In the genomic region with DNA sequence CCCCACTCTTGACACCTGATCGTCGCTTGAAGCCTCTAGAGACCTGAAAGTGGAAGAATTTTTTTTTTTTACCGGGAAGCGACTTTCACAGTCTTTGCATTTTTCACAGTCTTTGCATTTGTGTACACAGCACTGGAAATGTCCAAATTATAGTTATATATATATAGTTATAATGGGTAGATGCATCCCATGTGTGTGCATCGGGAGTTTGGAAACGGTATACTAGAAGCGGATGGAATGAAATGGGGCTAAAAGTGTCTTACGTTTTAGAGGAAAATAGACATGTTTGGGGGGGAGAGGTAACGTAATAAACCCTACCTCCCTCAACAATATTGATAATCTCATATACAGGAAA, we compare ENCODE assay signal across 8 mouse cellular contexts. TPM values are rescaled to one million over a fixed set of nuclear protein-coding genes. Genes with fewer than 3 reads are reported as not detected.
A peak's percentile ranks its signal among the peaks of the same experiment; 100 is the strongest.
DNase-seq lines count a peak whose midpoint lies in the region; ATAC-seq and TF ChIP-seq lines count a peak whose summit lies in the region.

No protein-coding gene starts in this region.

- H3K4me1 ChIP-seq in heart, embryonic 15.5 days (replicated peaks), result peaks cover 21% of the 10 kb centered on the region
- peaks cover 4 to 23% of the 10 kb centered on the region in 2 experiments for H3K4me1 ChIP-seq in MEL (ENCODE audit: control insufficient read depth in 1 of 2, insufficient read depth in 2 of 2, low read length in 2 of 2)
- peaks cover 18% of the 10 kb centered on the region for H3K4me1 ChIP-seq in forebrain, postnatal 0 days (ENCODE audit: insufficient read depth)
- H3K4me1 ChIP-seq in liver, postnatal 0 days (ENCODE audit: insufficient read depth), result peaks cover 16% of the 10 kb centered on the region

- peak overlapping the region; percentile 96; the same call in 1 of the 2 replicates for H3K9ac ChIP-seq in heart, embryonic 15.5 days
- H3K9ac ChIP-seq in MEL (ENCODE audit: control insufficient read depth, low read depth, low read length, poor library complexity, severe bottlenecking), result peak overlapping the region; percentile 80
- H3K9ac ChIP-seq in forebrain, postnatal 0 days, result peak overlapping the region; percentile 96
- H3K9ac ChIP-seq in liver, postnatal 0 days (replicated peaks), result peak overlapping the region; percentile 94

- no peak for DNase-seq in heart, postnatal 14 days
- no peak for DNase-seq in MEL (ENCODE audit: low read depth, low spot score)
- no peak for DNase-seq in forebrain, postnatal 0 days
- no peak for DNase-seq in liver, postnatal 0 days
- DNase-seq in adrenal gland, adult 2 months, result no peak
- DNase-seq in gastrocnemius, postnatal 25 days, result no peak
- DNase-seq in adrenal gland, adult 8-10 months, result no peak

- H3K79me2 ChIP-seq in MEL (ENCODE audit: control insufficient read depth, insufficient read depth, low read length, poor library complexity), result peaks cover 30% of the 10 kb centered on the region

- no peak for TF ChIP-seq RAD21 in MEL (IDR thresholded peaks at IDR 0.05; ENCODE audit: low read depth, low read length)

- peak overlapping the region; percentile 97 for H3K4me3 ChIP-seq in heart, embryonic 15.5 days
- peak overlapping the region; percentile 23 to 51 for H3K4me3 ChIP-seq in MEL (ENCODE audit: control insufficient read depth in 1 of 2, insufficient read depth in 1 of 2, low read depth in 2 of 2, low read length in 2 of 2)
- peak overlapping the region; percentile 96 for H3K4me3 ChIP-seq in forebrain, postnatal 0 days (ENCODE audit: low read depth, low read length)
- peak overlapping the region; percentile 82 for H3K4me3 ChIP-seq in liver, postnatal 0 days (ENCODE audit: low read depth, low read length)

- no peak for TF ChIP-seq POLR2A in MEL (IDR thresholded peaks at IDR 0.05; ENCODE audit: control insufficient read depth in 1 of 2, insufficient read depth in 1 of 2, low read depth in 1 of 2, low read length in 2 of 2, poor library complexity in 1 of 2)

- intact Hi-C loops in heart, postnatal 14 days (cut with DNase I), result loop anchor here (5.0 kb wide), 1 partner anchor 85 kb away; a partner anchor contains a TSS

- no peak for ATAC-seq in heart, embryonic 15.5 days (replicated peaks; ENCODE audit: insufficient number of reproducible peaks, insufficient read depth, low FRiP score, low read depth)
- ATAC-seq in forebrain, postnatal 0 days, result peak; percentile 0; the same call in 1 of the 2 replicates
- no peak for ATAC-seq in liver, postnatal 0 days

- H3K27ac ChIP-seq in heart, embryonic 15.5 days, result peak overlapping the region; percentile 98; the same call in 1 of the 2 replicates
- peak overlapping the region; percentile 92 for H3K27ac ChIP-seq in MEL (ENCODE audit: control insufficient read depth, low read depth, low read length)
- peak overlapping the region; percentile 93 for H3K27ac ChIP-seq in forebrain, postnatal 0 days (ENCODE audit: low read depth, low read length)
- no peak overlapping the region for H3K27ac ChIP-seq in liver, postnatal 0 days (ENCODE audit: low read depth)

- H3K27me3 ChIP-seq in heart, embryonic 15.5 days, result no peaks in the 10 kb centered on the region
- no peaks in the 10 kb centered on the region for H3K27me3 ChIP-seq in MEL (ENCODE audit: control insufficient read depth in 1 of 2, insufficient read depth in 2 of 2, low read length in 2 of 2)
- no peaks in the 10 kb centered on the region for H3K27me3 ChIP-seq in forebrain, postnatal 0 days (ENCODE audit: insufficient read depth, low read length)
- H3K27me3 ChIP-seq in liver, postnatal 0 days (ENCODE audit: insufficient read depth, low read length), result no peaks in the 10 kb centered on the region

- no peaks in the 10 kb centered on the region for H3K36me3 ChIP-seq in heart, embryonic 15.5 days
- H3K36me3 ChIP-seq in MEL (ENCODE audit: control insufficient read depth in 1 of 2, insufficient read depth in 2 of 2, low read length in 2 of 2), result peaks cover 0 to 40% of the 10 kb centered on the region in 2 experiments; a peak in 2 of 4 replicates
- H3K36me3 ChIP-seq in forebrain, postnatal 0 days (ENCODE audit: insufficient read depth), result no peaks in the 10 kb centered on the region
- H3K36me3 ChIP-seq in liver, postnatal 0 days (replicated peaks; ENCODE audit: insufficient read depth, low read length), result no peaks in the 10 kb centered on the region

- WGBS in heart, embryonic 15.5 days, result 30% methylated on average over 9 of the region's 9 CpGs
- WGBS in forebrain, postnatal 0 days, result 26% methylated on average over 9 of the region's 9 CpGs
- WGBS in liver, postnatal 0 days (ENCODE audit: insufficient replicate concordance), result 29% methylated on average over 9 of the region's 9 CpGs

- peak overlapping the region; percentile 82 for H3K4me2 ChIP-seq in heart, embryonic 15.5 days
- peak overlapping the region; percentile 76 for H3K4me2 ChIP-seq in forebrain, postnatal 0 days (ENCODE audit: low read depth)
- peak overlapping the region; percentile 83 for H3K4me2 ChIP-seq in liver, postnatal 0 days (ENCODE audit: low read depth, low read length)

- no peak for TF ChIP-seq EP300 in MEL (IDR thresholded peaks at IDR 0.05; ENCODE audit: low read depth in 1 of 2, low read length in 2 of 2)
- no peak for TF ChIP-seq EP300 in liver, postnatal 0 days (IDR thresholded peaks at IDR 0.05; ENCODE audit: low read depth)

- no peak for TF ChIP-seq CTCF in MEL (IDR thresholded peaks at IDR 0.05 in 2 of 3, conservative IDR thresholded peaks at IDR 0.05 in 1 of 3; ENCODE audit: control insufficient read depth in 1 of 3, insufficient read depth in 1 of 3, low read depth in 2 of 3, low read length in 3 of 3, poor library complexity in 1 of 3, severe bottlenecking in 1 of 3)
- TF ChIP-seq CTCF in forebrain, postnatal 0 days (IDR thresholded peaks at IDR 0.05; ENCODE audit: low read depth), result no peak
- no peak for TF ChIP-seq CTCF in liver, postnatal 0 days (IDR thresholded peaks at IDR 0.05; ENCODE audit: low read depth)

- 0 out of 2 replicates have a peak, but pooled peaks cover 4% of the 10 kb centered on the region for H3K9me3 ChIP-seq in heart, embryonic 15.5 days (replicated peaks)
- no peaks in the 10 kb centered on the region for H3K9me3 ChIP-seq in MEL (replicated peaks; ENCODE audit: insufficient read depth, low read length)
- no peaks in the 10 kb centered on the region for H3K9me3 ChIP-seq in forebrain, postnatal 0 days (ENCODE audit: low read length)
- peaks cover 16% of the 10 kb centered on the region for H3K9me3 ChIP-seq in liver, postnatal 0 days (ENCODE audit: low read length)

TF ChIP-seq in MEL, 35 proteins besides CTCF, POLR2A, EP300 and RAD21:
- TF ChIP-seq CHD1 (IDR thresholded peaks at IDR 0.05; ENCODE audit: low read depth, low read length) (no peak), GABPA (IDR thresholded peaks at IDR 0.05; ENCODE audit: low read depth, low read length) (no peak), UBTF (IDR thresholded peaks at IDR 0.05; ENCODE audit: borderline replicate concordance, insufficient read depth, low read depth, low read length) (no peak), MYB (IDR thresholded peaks at IDR 0.05; ENCODE audit: low read depth, low read length) (no peak), ZNF384 (IDR thresholded peaks at IDR 0.05; ENCODE audit: low read depth, low read length) (no peak), NRF1 (IDR thresholded peaks at IDR 0.05; ENCODE audit: insufficient read depth, low read depth, low read length, poor library complexity, severe bottlenecking) (no peak), ZC3H11A (IDR thresholded peaks at IDR 0.05; ENCODE audit: low read depth, low read length) (no peak), KAT2A (conservative IDR thresholded peaks at IDR 0.05; ENCODE audit: low read depth, low read length) (no peak), ELF1 (IDR thresholded peaks at IDR 0.05; ENCODE audit: low read depth, low read length) (no peak), MYC (IDR thresholded peaks at IDR 0.05; ENCODE audit: low read depth, low read length) (no peak), TCF12 (IDR thresholded peaks at IDR 0.05; ENCODE audit: low read depth, low read length) (no peak), RCOR1 (IDR thresholded peaks at IDR 0.05; ENCODE audit: low read depth, low read length) (no peak)

RNA-seq across cellular contexts. Expression of a gene that starts 0.4 kb away (rescaled TPM):
- polyA plus RNA-seq in heart, embryonic 15.5 days (2015; fragmentation: Nextera tagmentation; extraction: Ambion mirVana), result 31.7 and 38.0 TPM in 2 replicates
- total RNA-seq in heart, postnatal 14 days (2021), result 10 to 100 TPM; 28.4 to 28.6 TPM
- total RNA-seq in MEL (2012; rRNA removed), result 27.2 and 34.0 TPM in 2 replicates
- 100 to 1,000 TPM in 1 of 2 experiments, 10 to 100 TPM in 1; 86.4 to 128 TPM for polyA plus RNA-seq in MEL (2012; ENCODE audit: insufficient read depth in 1 of 2, insufficient read length in 2 of 2, low read depth in 1 of 2, low replicate concordance in 2 of 2, missing spikeins in 1 of 2)
- total RNA-seq in forebrain, postnatal 0 days (2014; rRNA removed), result 74.5 and 80.5 TPM in 2 replicates
- polyA plus RNA-seq in forebrain, postnatal 0 days (2015; fragmentation: Nextera tagmentation; extraction: Ambion mirVana), result 131 and 152 TPM in 2 replicates
- 29.8 and 33.2 TPM in 2 replicates for polyA plus RNA-seq in liver, postnatal 0 days (2015; fragmentation: Nextera tagmentation; extraction: Ambion mirVana)
- total RNA-seq in adrenal gland, adult 2 months (2021), result 10 to 100 TPM; 56.6 to 96.9 TPM
- polyA plus RNA-seq in adrenal gland, adult 2 months (2012; rRNA removed), result 15.3 and 34.4 TPM in 2 replicates
- total RNA-seq in gastrocnemius, postnatal 25 days (2021), result 10 to 100 TPM; 29.3 to 31.6 TPM
- 10 to 100 TPM; 49.1 to 61.4 (median 52.3) TPM for total RNA-seq in adrenal gland, adult 8-10 months (2022)

Comparison
In these comparisons a context has a peak if more than half of its experiments do, and no peak if none do; other contexts are left out.
1. H3K4me3 ChIP-seq: peak in every context shown above with its lines; median percentile 97 in heart, embryonic 15.5 days; 96 in forebrain, postnatal 0 days; 82 in liver, postnatal 0 days; 37 in MEL.